Mouse (Mus musculus): ENCODE data around the gene Krtap5-3. TPM values are rescaled to one million over a fixed set of nuclear protein-coding genes. Genes with fewer than 3 reads are reported as not detected.

Gene Krtap5-3
- polyA plus RNA-seq, 1 experiment from 2014 or later, result not detected

GRCm38 (mm10) chr7:142231540-142231939 is 30.4 kb downstream of the Krtap5-3 start:
- Histone ChIP-seq H3K27ac (ENCODE audit: low read depth, low read length) (no peak overlapping the region), H3K4me2 (ENCODE audit: low read depth, low read length) (no peak overlapping the region), H3K9me3 (ENCODE audit: control insufficient read depth, low read length) (no peaks in the 10 kb centered on the region), H3K36me3 (ENCODE audit: control insufficient read depth, insufficient read depth, low read length) (no peaks in the 10 kb centered on the region), H3K4me1 (ENCODE audit: control insufficient read depth, insufficient read depth, low read length) (no peaks in the 10 kb centered on the region), H3K4me3 (ENCODE audit: low read depth, low read length) (no peak overlapping the region), H3K27me3 (ENCODE audit: control insufficient read depth, insufficient read depth, low read length) (no peaks in the 10 kb centered on the region), H3K9ac (replicated peaks; ENCODE audit: low read depth, low read length) (no peak overlapping the region)
- WGBS, result 40% methylated on average over 1 of the region's 1 CpGs
- ATAC-seq (ENCODE audit: low read depth), result no peak

- 60% methylated on average over 2 of the region's 2 CpGs for WGBS
- Histone ChIP-seq H3K4me3 (ENCODE audit: low read depth, low read length) (no peak within 1 kb of the TSS), H3K9me3 (ENCODE audit: control insufficient read depth, low read length) (no peaks in the 10 kb centered on the region), H3K4me2 (ENCODE audit: low read depth, low read length) (no peak within 1 kb of the TSS), H3K27ac (ENCODE audit: low read depth, low read length) (no peak within 1 kb of the TSS), H3K36me3 (ENCODE audit: control insufficient read depth, insufficient read depth, low read length) (no peaks in the 10 kb centered on the region), H3K4me1 (ENCODE audit: control insufficient read depth, insufficient read depth, low read length) (no peaks in the 10 kb centered on the region), H3K27me3 (ENCODE audit: control insufficient read depth, insufficient read depth, low read length) (no peaks in the 10 kb centered on the region), H3K9ac (replicated peaks; ENCODE audit: low read depth, low read length) (no peak within 1 kb of the TSS)
- no peak for ATAC-seq (ENCODE audit: low read depth)
Measured at GRCm38 (mm10) chr7:142240978-142241377, 39.8 kb downstream of the Krtap5-3 start, which contains the start of gene Gm40460. TSS of gene Gm40460 (minus strand) at chr7:142241078.

GRCm38 (mm10) chr7:142249824-142250223 is 48.7 kb downstream of the Krtap5-3 start:
- Histone ChIP-seq H3K27me3 (ENCODE audit: control insufficient read depth, insufficient read depth, low read length) (no peaks in the 10 kb centered on the region), H3K9me3 (ENCODE audit: control insufficient read depth, low read length) (no peaks in the 10 kb centered on the region), H3K27ac (ENCODE audit: low read depth, low read length) (no peak overlapping the region), H3K4me2 (ENCODE audit: low read depth, low read length) (no peak overlapping the region), H3K36me3 (ENCODE audit: control insufficient read depth, insufficient read depth, low read length) (no peaks in the 10 kb centered on the region), H3K4me3 (ENCODE audit: low read depth, low read length) (no peak overlapping the region), H3K4me1 (ENCODE audit: control insufficient read depth, insufficient read depth, low read length) (no peaks in the 10 kb centered on the region), H3K9ac (replicated peaks; ENCODE audit: low read depth, low read length) (no peak overlapping the region)
- 0% methylated on average over 1 of the region's 1 CpGs for WGBS
- no peak for ATAC-seq (ENCODE audit: low read depth)

Other genes starting within 250 kb of the Krtap5-3 start
- 50.5 and 53.5 TPM in 2 replicates for gene Mob2, start 140.3 kb upstream of the Krtap5-3 start, polyA plus RNA-seq (2014; fragmentation: Nextera tagmentation; extraction: Ambion mirVana)
- 136 and 141 TPM in 2 replicates for gene Dusp8, start 105.5 kb upstream of the Krtap5-3 start, polyA plus RNA-seq (2014; fragmentation: Nextera tagmentation; extraction: Ambion mirVana)
- gene Gm45618, start 80.6 kb upstream of the Krtap5-3 start, polyA plus RNA-seq (2014; fragmentation: Nextera tagmentation; extraction: Ambion mirVana), result not detected in 2 replicates
- not detected in 2 replicates for gene Gm39115, start 65.3 kb upstream of the Krtap5-3 start, polyA plus RNA-seq (2014; fragmentation: Nextera tagmentation; extraction: Ambion mirVana)
- gene Gm45337, start 56.8 kb upstream of the Krtap5-3 start, polyA plus RNA-seq (2014; fragmentation: Nextera tagmentation; extraction: Ambion mirVana), result not detected in 2 replicates
- not detected in 2 replicates for gene Gm29735, start 44.3 kb upstream of the Krtap5-3 start, polyA plus RNA-seq (2014; fragmentation: Nextera tagmentation; extraction: Ambion mirVana)
- gene Gm4553, start 35.6 kb upstream of the Krtap5-3 start, polyA plus RNA-seq (2014; fragmentation: Nextera tagmentation; extraction: Ambion mirVana), result 0.40 TPM in 1 of 2 replicates, not detected in the other
- not detected in 2 replicates for gene Krtap5-2, start 25.4 kb upstream of the Krtap5-3 start, polyA plus RNA-seq (2014; fragmentation: Nextera tagmentation; extraction: Ambion mirVana)
- gene Gm10153, start 11.0 kb upstream of the Krtap5-3 start, polyA plus RNA-seq (2014; fragmentation: Nextera tagmentation; extraction: Ambion mirVana), result not detected in 2 replicates
- gene Gm7579, start 10.5 kb downstream of the Krtap5-3 start, polyA plus RNA-seq (2014; fragmentation: Nextera tagmentation; extraction: Ambion mirVana), result not detected in 2 replicates
- gene Krtap5-5, start 28.6 kb downstream of the Krtap5-3 start, polyA plus RNA-seq (2014; fragmentation: Nextera tagmentation; extraction: Ambion mirVana), result not detected in 2 replicates
- not detected in 2 replicates for gene Gm40460, start 39.7 kb downstream of the Krtap5-3 start, polyA plus RNA-seq (2014; fragmentation: Nextera tagmentation; extraction: Ambion mirVana)
- not detected in 2 replicates for gene Gm2431, start 57.0 kb downstream of the Krtap5-3 start, polyA plus RNA-seq (2014; fragmentation: Nextera tagmentation; extraction: Ambion mirVana)
- not detected in 2 replicates for gene Gm4559, start 73.0 kb downstream of the Krtap5-3 start, polyA plus RNA-seq (2014; fragmentation: Nextera tagmentation; extraction: Ambion mirVana)
- gene Krtap5-1, start 95.8 kb downstream of the Krtap5-3 start, polyA plus RNA-seq (2014; fragmentation: Nextera tagmentation; extraction: Ambion mirVana), result not detected in 2 replicates
- not detected in 2 replicates for gene Krtap5-4, start 102.2 kb downstream of the Krtap5-3 start, polyA plus RNA-seq (2014; fragmentation: Nextera tagmentation; extraction: Ambion mirVana)
- gene Ifitm10, start 172.4 kb downstream of the Krtap5-3 start, polyA plus RNA-seq (2014; fragmentation: Nextera tagmentation; extraction: Ambion mirVana), result 6.0 and 11.2 TPM in 2 replicates
- 2.9 TPM in 1 of 2 replicates, not detected in the other for gene Gm49369, start 181.3 kb downstream of the Krtap5-3 start, polyA plus RNA-seq (2014; fragmentation: Nextera tagmentation; extraction: Ambion mirVana)
- 250 and 288 TPM in 2 replicates for gene Ctsd, start 186.7 kb downstream of the Krtap5-3 start, polyA plus RNA-seq (2014; fragmentation: Nextera tagmentation; extraction: Ambion mirVana)
- not detected in 2 replicates for gene Syt8, start 233.5 kb downstream of the Krtap5-3 start, polyA plus RNA-seq (2014; fragmentation: Nextera tagmentation; extraction: Ambion mirVana)
- gene Tnni2, start 240.4 kb downstream of the Krtap5-3 start, polyA plus RNA-seq (2014; fragmentation: Nextera tagmentation; extraction: Ambion mirVana), result 1.4 and 4.3 TPM in 2 replicates

Measured in neural tube, embryonic 14.5 days (tissue).